Mouse (Mus musculus) urinary bladder, adult 18-20 months (tissue): ENCODE measurements around the gene Unk.

Experiments
- DNase-seq, 2 experiments: peaks; one replicate each; pipeline ENCODE4 v3.0.0; 2022; ENCODE audit warnings: low spot score in 2 of 2, mixed read lengths in 2 of 2

Unk gene

DNA sequence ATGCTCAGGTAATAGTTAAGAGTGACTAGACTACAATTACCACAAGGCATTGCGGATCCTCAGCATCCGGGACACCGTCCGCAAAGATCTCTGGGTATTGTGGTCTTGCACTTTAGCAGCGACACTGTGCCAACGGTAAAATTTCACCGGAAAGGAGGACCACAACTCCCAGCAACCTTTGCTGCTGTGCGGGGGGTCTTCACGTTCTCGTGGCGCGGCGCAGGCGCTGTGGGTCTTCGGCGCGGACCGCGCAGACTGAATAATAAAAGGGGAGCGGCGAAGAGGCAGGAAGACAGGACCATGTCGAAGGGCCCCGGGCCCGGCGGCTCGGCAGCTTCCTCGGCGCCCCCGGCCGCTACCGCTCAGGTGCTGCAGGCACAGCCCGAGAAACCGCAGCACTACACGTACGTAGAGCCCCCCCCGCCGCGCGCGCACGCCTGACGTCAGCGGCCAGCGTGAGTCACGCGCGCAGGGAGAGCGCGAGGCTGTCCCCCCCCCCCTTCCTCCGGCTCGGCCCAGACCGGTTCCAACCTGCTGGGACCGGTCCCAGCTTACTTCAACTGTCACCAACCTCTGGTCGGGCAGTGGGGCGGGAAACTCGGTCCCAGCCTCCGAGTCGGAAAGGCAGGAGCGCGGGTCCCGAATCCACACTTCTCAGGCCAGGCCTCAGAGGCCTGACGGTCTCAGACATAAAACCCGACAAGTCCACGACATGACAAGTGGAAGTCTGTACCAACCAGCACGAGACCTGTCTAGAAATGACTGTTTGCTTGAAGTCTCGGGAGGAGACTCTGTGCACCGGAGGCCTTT lies at the start of gene Unk:
Unk (plus strand) TSS at position 235 of the 810 bp plus-strand sequence.
- peak; percentile 95 to 97 for DNase-seq

GRCm38 (mm10) chr11:115982472-115982871 lies 47.6 kb upstream of the Unk start:
- no peak for DNase-seq

DNA sequence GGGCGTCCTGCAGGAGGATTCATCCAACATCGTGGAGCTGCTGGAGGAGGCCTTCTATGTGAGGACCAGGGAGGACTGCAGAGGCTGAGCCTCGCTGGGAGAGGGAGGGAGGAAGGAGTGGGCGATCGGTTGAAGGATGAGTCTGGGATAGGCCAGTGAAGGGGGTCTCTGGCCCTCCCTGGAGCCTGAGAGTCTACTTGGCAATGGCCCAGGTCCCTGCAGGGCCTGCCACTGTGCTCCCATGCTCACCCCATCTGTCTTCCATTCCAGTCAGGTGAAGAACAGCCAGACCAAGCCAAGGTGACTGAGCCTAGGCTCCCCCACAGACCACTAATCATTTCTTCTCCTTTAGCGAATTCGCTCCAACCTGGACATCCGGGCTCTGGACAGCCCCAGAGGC lies 46.8 kb upstream of the Unk start:
- DNase-seq, result no peak

DNA sequence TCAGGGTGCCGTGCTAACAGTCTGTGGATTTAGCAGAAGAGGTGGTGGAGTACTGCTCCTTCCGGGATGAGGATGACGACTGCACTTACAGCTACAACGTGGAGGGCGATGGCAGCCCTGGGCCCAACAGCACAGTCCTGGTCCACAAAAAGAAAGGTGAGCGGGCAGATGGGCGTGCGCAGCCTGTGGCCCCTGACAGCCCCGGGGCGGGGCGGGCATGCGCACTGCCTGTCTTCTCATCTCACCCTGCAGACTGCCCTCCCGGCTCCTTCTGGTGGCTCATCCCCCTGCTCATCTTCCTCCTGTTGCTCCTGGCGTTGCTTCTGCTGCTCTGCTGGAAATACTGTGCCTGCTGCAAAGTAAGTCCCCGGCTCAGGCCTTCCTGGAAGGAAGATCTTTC lies 40.4 kb upstream of the Unk start:
- no peak for DNase-seq

GRCm38 (mm10) chr11:115992098-115992497 lies 38.0 kb upstream of the Unk start:
- no peak for DNase-seq

DNA sequence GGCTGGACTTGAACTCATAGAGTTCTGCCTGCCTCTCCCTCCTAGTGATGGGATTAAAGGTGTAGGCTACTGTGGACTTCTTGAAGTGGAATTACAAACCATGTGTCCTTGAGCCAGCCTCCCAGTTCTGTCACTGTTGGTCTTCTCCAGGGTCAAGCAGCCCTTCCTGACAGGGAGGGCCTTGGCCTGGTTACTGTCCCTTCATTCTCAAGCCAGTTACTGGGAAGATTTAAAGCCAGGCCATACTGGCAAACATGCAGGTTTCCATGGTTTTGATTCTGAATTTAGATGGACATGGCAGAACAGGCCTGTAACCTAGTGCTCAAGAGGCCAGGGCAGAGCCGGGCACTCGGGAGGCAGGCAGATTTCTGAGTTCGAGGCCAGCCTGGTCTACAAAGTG lies 34.9 kb upstream of the Unk start:
- DNase-seq, result no peak

- DNase-seq, result no peak
These were observed 33.1 kb upstream of the Unk start for GRCm38 (mm10) chr11:115997047-115997446.

GRCm38 (mm10) chr11:115997662-115998061 lies 32.5 kb upstream of the Unk start:
- DNase-seq, result no peak

- DNase-seq, result no peak
These were observed 31.1 kb upstream of the Unk start for GRCm38 (mm10) chr11:115999027-115999426.

DNA sequence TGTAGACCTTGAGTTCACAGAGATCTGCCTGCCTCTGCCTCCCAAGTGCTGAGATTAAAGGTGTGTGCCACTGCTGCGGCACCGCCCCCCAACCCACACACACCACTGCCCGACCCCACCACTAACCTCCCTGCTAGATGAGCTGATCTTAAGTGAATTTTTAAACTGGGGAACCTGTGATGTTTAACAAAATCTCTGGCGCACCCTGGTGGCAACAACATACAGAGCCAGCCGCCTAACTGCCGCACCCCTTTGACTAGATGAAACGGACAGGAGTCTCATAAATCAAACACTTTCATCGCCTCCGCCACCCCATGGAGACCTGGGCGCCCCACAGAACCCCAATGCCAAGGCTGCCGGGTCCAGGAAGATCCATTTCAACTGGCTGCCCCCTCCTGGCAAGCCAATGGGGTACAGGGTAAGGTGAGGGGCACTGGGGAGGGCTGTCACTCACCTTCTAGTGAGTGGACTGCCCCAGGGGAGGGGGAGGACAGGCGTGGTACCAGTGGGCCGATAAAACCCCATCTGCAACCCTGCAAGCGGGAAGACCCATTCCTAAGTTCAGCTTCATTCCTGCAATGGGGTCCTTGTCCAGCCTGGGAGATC lies 30.5 kb upstream of the Unk start:
- DNase-seq, result peak in 1 of 2 experiments; percentile 43

DNA sequence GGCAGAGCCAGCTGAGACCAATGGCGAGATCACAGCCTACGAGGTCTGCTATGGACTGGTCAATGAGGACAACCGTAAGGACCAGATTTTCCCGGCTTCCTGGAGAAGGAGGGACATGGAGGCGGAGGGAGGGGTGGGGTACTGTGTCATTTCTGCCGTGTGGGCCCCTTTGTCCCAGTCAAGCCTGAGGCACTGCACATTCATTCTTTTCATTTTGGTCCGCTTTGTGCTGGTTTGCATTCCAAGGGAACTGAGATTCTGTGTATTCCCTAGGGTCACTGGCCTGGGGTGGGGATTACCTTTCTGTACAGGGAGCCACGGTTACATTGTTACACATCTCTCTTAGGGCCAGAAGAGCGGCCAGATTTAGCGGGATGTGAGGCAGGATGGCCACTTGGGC lies 29.5 kb upstream of the Unk start:
- DNase-seq, result no peak

DNA sequence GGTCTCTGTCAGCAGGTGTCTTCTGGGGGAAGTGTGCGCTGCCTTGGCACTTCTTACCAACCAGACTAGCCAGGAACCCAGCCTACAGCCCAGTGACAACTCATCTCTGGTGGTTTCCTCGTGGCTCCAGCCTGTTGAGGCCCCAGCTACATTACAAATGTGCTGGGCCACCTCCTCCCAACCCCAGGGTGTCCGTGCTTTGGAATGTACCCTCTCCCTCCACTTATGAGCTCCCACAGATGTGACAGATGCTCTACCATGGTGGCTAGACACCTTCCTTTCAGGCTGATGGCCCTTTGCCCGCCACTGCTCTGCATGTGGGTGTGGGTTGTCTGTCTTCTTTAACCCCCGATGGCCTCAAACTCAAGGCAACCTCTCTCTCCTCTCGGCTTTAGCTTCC lies 28.4 kb upstream of the Unk start:
- DNase-seq, result no peak

DNA sequence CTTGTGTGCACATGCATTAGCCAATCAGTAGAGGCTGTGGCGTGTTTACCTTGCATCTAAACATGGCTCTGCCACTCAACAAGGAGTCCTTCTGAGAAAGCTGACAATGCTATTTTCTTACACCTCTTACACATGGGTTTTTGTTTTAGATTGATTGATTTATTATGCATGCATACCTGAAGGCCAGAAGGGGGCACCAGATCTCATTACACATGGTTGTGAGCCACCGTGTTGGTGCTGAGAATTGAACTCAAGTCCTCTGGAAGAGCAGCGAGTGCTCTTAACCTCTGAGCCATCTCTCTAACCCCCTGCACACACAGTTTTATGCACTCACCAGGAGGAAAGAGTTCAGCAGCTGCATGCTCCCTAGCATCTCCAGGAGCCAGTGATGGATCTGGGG lies 27.2 kb upstream of the Unk start:
- no peak for DNase-seq

DNA sequence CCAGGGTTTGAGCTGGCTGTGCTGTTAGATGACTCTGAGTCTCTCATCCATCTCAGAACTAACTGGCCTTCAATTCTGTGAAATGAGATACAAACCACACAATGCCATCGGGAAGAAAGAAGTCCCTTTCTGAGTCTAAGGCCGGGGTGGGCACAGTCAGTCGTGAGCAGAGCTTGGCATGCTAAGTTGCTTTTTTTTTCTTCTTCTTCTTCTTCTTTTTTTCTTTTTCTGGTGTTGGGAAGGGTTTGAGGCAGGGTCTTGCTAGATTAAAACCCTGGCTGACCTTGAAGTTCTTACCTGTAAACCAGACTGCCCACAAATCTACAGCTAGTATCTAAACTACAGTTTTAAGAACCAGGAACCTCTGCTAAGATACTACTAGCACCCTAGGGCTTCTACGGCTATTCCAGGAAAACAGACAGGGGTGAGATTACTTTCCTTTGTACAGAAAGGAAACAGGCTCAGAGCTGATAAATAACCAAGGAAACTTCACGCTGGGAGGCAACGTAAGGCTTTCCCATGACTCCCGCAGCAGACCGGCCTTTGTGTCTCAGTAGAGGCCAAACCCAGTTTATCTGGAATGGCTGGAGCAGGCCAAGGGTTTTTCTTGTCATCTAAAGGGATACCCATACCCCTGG lies 25.8 kb upstream of the Unk start:
- no peak for DNase-seq

DNA sequence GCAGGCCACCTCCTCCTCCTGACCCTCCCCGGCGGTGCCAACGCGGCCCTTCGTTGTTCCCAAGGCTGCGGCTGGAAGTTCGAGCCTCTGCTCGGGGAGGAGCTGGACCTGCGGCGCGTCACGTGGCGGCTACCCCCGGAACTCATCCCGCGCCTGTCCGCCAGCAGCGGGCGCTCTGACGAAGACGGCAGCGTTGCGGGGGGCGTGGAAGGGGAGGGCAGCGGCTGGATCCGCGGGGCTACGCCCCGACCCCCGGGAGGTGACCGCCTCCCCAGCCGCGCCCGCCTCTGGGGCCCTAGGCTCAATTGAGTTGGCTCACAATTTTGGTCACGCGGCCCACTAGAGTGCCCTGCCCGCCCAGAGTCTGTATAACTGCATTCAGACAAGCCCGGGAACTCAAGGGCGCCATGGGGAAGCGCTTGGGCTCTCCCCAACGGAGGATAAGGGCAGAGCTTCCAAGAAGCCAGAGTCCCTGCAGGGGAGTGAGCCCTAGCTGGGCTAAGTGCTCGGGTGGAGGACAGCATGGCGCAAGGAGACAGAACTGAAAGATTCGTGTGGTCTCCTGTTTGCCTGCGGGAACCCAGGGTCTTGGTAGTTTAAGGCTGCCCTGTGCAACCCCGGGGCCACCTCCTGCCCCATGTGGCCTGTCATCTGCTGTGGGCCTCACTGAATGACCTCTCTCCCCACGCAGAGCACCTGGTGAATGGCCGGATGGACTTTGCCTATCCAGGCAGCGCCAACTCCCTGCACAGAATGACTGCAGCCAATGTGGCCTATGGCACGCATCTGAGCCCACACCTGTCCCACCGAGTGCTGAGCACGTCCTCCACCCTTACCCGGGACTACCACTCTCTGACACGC lies 25.1 kb upstream of the Unk start:
- peak; percentile 43 to 72 for DNase-seq

GRCm38 (mm10) chr11:116005701-116006419 lies 24.3 kb upstream of the Unk start:
- no peak for DNase-seq

GRCm38 (mm10) chr11:116007095-116007850 lies 22.8 kb upstream of the Unk start:
- DNase-seq, result no peak

DNA sequence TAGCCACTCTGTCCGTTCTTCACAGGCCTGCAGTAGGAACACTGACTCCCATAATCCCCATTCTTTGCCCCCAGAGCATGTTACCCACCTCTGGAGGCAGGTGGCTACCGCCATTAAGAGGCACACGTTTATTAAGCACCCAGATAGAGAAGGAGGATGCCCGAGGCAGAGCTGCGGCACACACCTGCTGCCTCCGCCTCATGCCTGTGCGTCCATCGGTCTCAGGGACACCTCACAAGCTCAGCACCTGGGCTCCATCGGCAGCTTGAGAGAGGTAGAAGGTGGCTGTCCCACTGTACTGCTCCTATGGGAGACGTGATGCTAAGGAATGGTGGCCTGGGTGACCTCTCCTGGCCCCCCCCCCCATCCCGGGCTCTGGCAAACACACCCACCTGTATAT lies 21.7 kb upstream of the Unk start:
- no peak for DNase-seq

- no peak for DNase-seq
These were observed 21.2 kb upstream of the Unk start for GRCm38 (mm10) chr11:116008832-116009375.

DNA sequence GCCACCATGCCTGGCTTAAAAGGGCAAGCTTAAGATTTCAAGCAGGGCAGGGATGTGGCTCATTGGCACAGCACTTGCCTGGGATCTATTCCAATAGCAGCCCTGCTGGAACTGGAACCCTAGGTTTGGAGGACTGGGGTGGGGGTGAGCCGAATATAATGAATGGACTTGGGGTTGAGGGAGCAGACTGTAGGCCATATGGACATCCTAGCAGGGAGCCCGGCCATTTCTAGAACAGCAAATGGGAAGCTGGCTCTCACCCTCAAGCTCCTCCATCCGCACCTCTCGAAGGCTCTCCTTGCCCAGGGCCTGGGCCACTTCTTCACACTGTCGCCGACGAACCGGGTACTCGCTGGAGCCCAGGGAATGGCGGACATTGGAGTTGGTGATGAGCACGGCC lies 20.5 kb upstream of the Unk start:
- no peak for DNase-seq
